Mouse (Mus musculus) embryonic fibroblast, embryonic 13.5 days (primary cell): Measurements from ENCODE around the gene Lmntd2.

Source experiments
- CTCF ChIP-seq: IDR thresholded peaks from 2 replicates; pipeline ENCODE4 v1.5.1; 2011; ENCODE audit warnings: mild to moderate bottlenecking, control low read depth, low read length, moderate library complexity, borderline replicate concordance; ENCODE audit not compliant: insufficient read depth
- POLR2A ChIP-seq: IDR thresholded peaks from 2 replicates; pipeline ENCODE4 v1.6.1; 2011; ENCODE audit warnings: low read depth, mild to moderate bottlenecking, control low read depth, low read length, moderate library complexity

- TF ChIP-seq CTCF, result no peak
- TF ChIP-seq POLR2A, result peak; percentile 78
Measured at GRCm38 (mm10) chr7:141222126-141222467, 8.2 kb upstream of the Lmntd2 start.
